Mouse (Mus musculus): Measurements from ENCODE around the gene Hamp. TPM values are rescaled to one million over a fixed set of nuclear protein-coding genes. Genes with fewer than 3 reads are reported as not detected.

Hamp gene
- polyA plus RNA-seq (2012; ENCODE audit: insufficient read depth, insufficient read length, missing spikeins), result not detected in 2 replicates

DNA sequence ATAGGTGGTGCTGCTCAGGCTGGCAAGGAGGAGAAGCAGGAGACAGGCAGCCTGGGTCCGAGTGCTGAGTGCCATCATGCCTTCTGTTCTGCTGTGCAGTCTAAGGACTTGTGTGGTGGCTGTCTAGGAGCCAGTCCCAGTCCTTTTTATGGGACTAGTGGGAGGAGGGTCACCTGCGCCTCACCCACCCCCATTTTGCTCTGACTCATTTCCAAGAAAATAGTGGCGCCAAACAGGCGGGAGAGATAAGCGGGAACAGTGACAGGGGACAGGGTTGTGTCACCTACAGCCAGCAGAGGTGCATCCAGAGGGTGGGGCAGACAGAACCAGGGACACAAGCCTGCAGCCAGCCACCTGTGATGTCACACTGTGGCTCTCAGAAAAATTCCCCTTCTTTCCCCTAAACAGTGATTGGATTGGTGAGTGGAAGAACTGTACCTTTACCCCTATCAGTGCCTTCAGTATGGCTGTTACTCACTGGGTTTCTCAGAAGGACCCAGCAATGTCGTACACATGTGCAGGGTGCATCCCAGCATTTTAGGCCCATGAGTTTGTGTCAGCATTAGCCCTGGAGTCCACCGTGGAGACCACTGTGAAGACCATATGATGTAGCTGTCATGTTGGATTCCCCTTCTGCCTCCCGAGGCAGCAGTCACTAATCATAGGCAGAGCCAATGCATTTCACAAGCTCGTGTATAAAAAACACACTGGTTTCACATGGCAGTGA lies at the start of gene Hamp:
TSS of gene Hamp (minus strand) at position 124 of the 727 bp plus-strand sequence.
- Histone ChIP-seq H3K4me1 (ENCODE audit: control insufficient read depth, insufficient read depth, low read length) (0 out of 2 replicates have a peak, but pooled peaks cover 4% of the 10 kb centered on the region), H3K27ac (ENCODE audit: insufficient read depth, low read depth, low read length) (no peak within 1 kb of the TSS), H3K4me3 (ENCODE audit: insufficient read depth, low read length) (no peak within 1 kb of the TSS)
- TF ChIP-seq CTCF (IDR thresholded peaks at IDR 0.05; ENCODE audit: low read depth, low read length), result no peak
- TF ChIP-seq POLR2A (IDR thresholded peaks at IDR 0.05; ENCODE audit: borderline replicate concordance, low read depth, low read length), result no peak

DNA sequence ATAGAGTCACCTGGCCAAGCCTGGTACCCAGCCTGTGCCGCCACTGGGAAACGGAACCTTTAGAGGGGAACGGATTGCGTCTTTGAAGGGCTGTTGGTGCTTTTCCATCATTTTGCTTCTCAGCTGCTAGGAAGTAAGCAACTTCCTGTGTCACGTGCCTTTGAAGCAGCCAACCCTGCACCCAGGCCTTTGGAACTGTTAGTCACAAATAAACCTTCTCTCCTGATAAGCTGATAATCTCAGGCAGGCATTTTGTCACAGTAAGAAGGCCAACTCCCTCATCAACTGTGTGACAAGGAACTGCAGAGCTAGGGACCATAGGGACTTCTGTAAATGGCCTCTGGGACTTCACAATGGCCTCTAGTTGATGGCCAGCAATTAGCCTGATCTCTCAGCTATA lies 48.3 kb upstream of the Hamp start:
- TF ChIP-seq CTCF (IDR thresholded peaks at IDR 0.05; ENCODE audit: low read depth, low read length) (no peak), POLR2A (IDR thresholded peaks at IDR 0.05; ENCODE audit: borderline replicate concordance, low read depth, low read length) (no peak)
- peaks cover 26% of the 10 kb centered on the region for H3K4me1 ChIP-seq (ENCODE audit: control insufficient read depth, insufficient read depth, low read length)
- no peak overlapping the region for H3K27ac ChIP-seq (ENCODE audit: insufficient read depth, low read depth, low read length)
- no peak overlapping the region for H3K4me3 ChIP-seq (ENCODE audit: insufficient read depth, low read length)

DNA sequence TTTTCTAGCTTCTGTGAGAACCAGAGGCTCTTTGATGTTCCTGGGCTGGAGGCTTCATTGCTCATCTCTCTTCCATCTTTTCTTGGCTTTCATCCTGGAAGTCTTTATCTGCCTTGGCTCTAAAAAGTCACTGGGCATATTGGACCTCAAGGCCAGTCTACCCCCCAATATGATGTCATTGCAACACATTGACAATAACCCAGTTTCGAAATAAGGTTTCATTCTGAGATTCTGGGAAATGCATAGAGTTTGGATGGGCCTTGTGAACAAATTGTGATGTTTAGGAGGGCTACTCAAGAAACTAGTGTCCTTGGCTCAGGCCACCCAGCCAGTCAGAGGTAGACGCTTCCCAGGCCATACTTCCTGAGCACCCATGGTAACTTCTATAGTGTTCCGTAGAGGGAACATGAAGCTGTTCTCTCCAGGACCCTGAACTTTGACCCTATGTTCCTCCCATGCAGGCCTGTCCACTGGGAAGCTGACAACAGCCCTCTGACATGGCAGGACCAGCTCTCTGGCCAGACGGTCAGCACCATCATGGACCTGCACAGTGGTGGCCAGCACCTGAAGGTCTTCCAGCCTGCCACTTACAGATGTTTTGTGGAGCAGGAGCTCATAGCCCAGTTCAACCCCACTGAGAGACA lies 44.8 kb upstream of the Hamp start:
- Histone ChIP-seq H3K4me1 (ENCODE audit: control insufficient read depth, insufficient read depth, low read length) (peaks cover 19% of the 10 kb centered on the region), H3K27ac (ENCODE audit: insufficient read depth, low read depth, low read length) (no peak overlapping the region), H3K4me3 (ENCODE audit: insufficient read depth, low read length) (no peak overlapping the region)
- no peak for TF ChIP-seq CTCF (IDR thresholded peaks at IDR 0.05; ENCODE audit: low read depth, low read length)
- no peak for TF ChIP-seq POLR2A (IDR thresholded peaks at IDR 0.05; ENCODE audit: borderline replicate concordance, low read depth, low read length)

DNA sequence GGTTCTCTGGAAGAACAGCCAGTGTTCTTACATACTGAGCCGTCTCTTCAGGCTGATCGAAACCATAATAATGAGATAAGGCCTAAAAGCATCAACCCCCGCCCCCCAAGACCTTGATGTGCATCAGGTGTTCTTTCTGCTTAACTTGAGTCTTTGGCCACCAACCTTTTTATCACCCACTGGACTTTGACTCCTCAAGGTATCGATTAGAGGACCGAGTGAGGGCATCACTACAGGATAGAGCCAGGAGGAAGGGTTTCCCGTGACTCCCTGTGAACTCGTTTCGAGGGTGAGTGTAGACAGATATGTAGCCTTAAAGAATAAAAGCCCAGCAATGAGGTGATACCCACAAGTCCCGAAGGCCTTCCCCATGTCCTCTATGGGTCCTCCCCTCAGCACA lies 41.5 kb upstream of the Hamp start:
- Histone ChIP-seq H3K4me1 (ENCODE audit: control insufficient read depth, insufficient read depth, low read length) (peaks cover 14% of the 10 kb centered on the region), H3K27ac (ENCODE audit: insufficient read depth, low read depth, low read length) (no peak overlapping the region), H3K4me3 (ENCODE audit: insufficient read depth, low read length) (no peak overlapping the region)
- TF ChIP-seq POLR2A (IDR thresholded peaks at IDR 0.05; ENCODE audit: borderline replicate concordance, low read depth, low read length) (no peak), CTCF (IDR thresholded peaks at IDR 0.05; ENCODE audit: low read depth, low read length) (no peak)

DNA sequence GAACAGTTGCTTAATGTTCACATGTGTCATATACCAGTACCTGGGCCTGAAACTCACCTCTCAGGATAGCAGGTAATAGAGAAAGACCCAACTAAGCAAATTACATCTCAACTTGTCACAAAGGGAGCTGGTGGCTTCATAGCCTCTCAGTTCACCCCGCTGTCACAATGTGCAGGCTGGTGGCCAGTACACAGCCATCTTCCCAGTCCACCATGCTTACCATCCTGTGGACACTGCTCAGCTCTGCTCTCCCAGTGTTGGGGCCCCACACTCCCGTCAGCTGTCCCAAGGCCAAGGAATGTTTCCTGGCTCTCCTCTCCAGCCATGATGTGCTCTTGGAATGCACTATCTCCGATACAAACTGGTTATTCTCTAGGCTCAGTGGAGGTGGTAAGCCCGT lies 37.9 kb upstream of the Hamp start:
- Histone ChIP-seq H3K27ac (ENCODE audit: insufficient read depth, low read depth, low read length) (no peak overlapping the region), H3K4me3 (ENCODE audit: insufficient read depth, low read length) (no peak overlapping the region), H3K4me1 (ENCODE audit: control insufficient read depth, insufficient read depth, low read length) (no peaks in the 10 kb centered on the region)
- TF ChIP-seq POLR2A (IDR thresholded peaks at IDR 0.05; ENCODE audit: borderline replicate concordance, low read depth, low read length) (no peak), CTCF (IDR thresholded peaks at IDR 0.05; ENCODE audit: low read depth, low read length) (no peak)

DNA sequence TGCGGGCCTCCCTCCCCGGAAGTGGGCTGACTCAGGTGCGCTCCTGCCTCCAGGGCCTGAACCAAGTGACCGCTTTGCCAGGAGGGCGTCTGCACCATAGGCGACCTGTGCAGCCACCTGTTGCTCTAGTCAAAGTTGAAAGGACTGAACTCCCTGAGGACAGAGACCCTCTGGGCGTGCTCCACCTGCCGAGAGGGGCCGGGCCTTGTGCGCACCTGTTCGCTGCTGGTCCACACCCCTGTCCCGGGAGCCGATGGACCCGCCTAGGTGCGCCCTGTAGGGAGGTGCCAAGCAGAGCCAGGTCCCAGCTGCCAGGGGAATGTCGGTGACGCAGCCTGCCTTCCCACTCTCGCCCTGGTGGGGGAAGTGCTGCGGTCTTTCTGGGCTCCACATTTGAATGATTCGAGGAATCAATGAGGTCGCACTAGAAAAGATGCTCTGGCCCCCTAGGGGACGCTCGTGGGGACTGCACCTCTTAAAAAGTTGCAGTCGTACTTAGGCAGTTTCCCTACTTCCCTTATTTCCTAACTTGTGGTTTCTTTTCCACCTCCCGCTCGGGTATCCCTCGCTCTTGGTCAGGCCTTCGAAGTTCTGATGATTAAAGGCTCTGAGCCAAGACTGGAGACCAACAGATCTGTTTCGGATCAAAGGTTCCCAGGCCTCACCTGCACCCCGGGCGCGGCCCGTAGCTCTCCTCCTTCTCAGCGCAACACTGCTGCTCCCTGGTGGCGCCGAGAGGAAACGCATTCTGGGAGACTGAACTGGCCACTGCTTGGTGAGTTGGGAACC lies 29.9 kb upstream of the Hamp start, which contains the start of gene Fam187b:
TSS of gene Fam187b (plus strand) at position 290 of the 789 bp plus-strand sequence.
- Histone ChIP-seq H3K4me3 (ENCODE audit: insufficient read depth, low read length) (peak within 1 kb of the TSS; percentile 61), H3K4me1 (ENCODE audit: control insufficient read depth, insufficient read depth, low read length) (no peaks in the 10 kb centered on the region), H3K27ac (ENCODE audit: insufficient read depth, low read depth, low read length) (peak within 1 kb of the TSS; percentile 56)
- TF ChIP-seq CTCF (IDR thresholded peaks at IDR 0.05; ENCODE audit: low read depth, low read length), result peak; percentile 71
- no peak for TF ChIP-seq POLR2A (IDR thresholded peaks at IDR 0.05; ENCODE audit: borderline replicate concordance, low read depth, low read length)

DNA sequence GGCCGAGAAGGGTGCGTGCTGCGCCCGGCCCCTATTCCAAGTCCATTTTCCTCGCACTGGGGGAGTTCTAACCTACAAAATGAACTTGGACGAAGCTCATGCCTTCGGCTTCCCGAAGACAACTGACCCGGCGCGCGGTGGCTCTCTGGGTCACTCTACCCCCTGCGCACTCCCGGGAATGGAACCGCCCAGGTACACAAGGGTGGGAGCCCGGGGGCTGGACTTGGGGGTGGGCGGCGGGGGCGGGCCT lies 29.3 kb upstream of the Hamp start, which contains the start of gene Lsr:
TSS of gene Lsr (minus strand) at position 214 of the 250 bp plus-strand sequence.
- TF ChIP-seq CTCF (IDR thresholded peaks at IDR 0.05; ENCODE audit: low read depth, low read length), result no peak
- TF ChIP-seq POLR2A (IDR thresholded peaks at IDR 0.05; ENCODE audit: borderline replicate concordance, low read depth, low read length), result no peak
- Histone ChIP-seq H3K4me1 (ENCODE audit: control insufficient read depth, insufficient read depth, low read length) (no peaks in the 10 kb centered on the region), H3K27ac (ENCODE audit: insufficient read depth, low read depth, low read length) (peak within 1 kb of the TSS; percentile 56), H3K4me3 (ENCODE audit: insufficient read depth, low read length) (peak within 1 kb of the TSS; percentile 61)

DNA sequence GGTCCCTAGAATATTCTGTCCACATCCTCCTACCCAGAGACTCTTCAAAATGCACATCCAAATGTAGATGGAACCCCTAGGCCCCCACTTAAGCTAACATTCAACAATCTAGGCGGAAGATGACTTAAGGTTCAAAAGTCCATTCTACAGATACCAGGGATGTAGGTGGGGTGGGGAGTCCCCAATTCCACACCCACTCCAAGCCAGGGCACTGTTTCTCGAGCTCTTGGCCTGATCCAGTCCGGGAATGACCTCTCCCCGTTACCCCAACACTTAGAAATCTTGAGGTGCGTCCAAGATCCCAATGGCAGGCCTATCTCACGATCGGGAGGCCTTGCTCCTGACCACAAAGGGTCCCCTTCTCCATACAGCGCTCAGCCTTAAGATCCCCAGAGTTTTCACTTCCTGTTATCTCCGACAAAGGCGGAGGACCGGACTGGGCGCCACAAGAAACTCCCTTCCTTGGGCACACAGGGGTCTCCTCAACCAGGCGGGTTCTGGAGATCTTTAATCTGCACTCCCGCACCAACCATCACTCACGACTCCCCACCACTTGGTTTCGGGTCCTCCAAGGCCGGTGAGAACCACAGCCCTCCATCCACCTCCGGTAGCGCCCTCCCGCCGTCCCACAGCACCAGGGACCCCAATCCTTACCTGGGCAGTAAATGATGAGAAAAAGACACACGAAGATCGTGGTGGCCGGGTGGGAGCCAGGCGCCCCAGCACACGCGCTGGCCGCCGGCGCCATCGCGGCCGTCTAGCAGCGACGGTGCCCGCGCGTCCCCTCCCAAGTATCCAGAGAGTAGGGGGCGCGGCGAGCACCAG lies 28.8 kb upstream of the Hamp start:
- no peak for TF ChIP-seq CTCF (IDR thresholded peaks at IDR 0.05; ENCODE audit: low read depth, low read length)
- TF ChIP-seq POLR2A (IDR thresholded peaks at IDR 0.05; ENCODE audit: borderline replicate concordance, low read depth, low read length), result no peak
- H3K4me1 ChIP-seq (ENCODE audit: control insufficient read depth, insufficient read depth, low read length), result no peaks in the 10 kb centered on the region
- no peak overlapping the region for H3K27ac ChIP-seq (ENCODE audit: insufficient read depth, low read depth, low read length)
- peak overlapping the region; percentile 41 for H3K4me3 ChIP-seq (ENCODE audit: insufficient read depth, low read length)

DNA sequence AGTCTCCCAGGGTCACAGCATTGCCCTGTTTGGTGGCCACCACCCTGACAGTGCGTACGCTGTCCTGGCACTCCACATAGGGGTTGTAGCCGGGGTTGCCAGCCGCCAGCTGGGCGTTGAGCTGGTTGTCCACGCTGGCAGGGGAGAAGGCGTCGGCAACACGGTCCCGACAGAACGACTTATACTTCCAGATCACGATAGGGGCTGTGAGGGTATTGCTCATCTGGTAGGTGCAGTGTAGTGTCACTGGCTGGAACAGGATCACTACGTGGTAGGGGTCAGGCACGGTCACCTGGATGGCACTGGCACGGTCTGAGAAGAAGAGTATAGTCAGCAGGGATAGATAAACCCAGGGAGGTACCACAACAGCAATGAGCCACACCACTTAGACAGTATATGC lies 28.1 kb upstream of the Hamp start:
- no peak overlapping the region for H3K27ac ChIP-seq (ENCODE audit: insufficient read depth, low read depth, low read length)
- H3K4me1 ChIP-seq (ENCODE audit: control insufficient read depth, insufficient read depth, low read length), result no peaks in the 10 kb centered on the region; the same call in 1 of the 2 replicates
- no peak for TF ChIP-seq POLR2A (IDR thresholded peaks at IDR 0.05; ENCODE audit: borderline replicate concordance, low read depth, low read length)
- TF ChIP-seq CTCF (IDR thresholded peaks at IDR 0.05; ENCODE audit: low read depth, low read length), result no peak
- H3K4me3 ChIP-seq (ENCODE audit: insufficient read depth, low read length), result no peak overlapping the region
